Mouse (Mus musculus): ENCODE data around the gene Dhx57. TPM values are rescaled to one million over a fixed set of nuclear protein-coding genes. Genes with fewer than 3 reads are reported as not detected.

The Dhx57 gene
- polyA plus RNA-seq, 1 experiment: 12.3 TPM

GRCm38 (mm10) chr17:80206301-80206670, 84.0 kb downstream of the Dhx57 start:
- no peak for TF ChIP-seq POLR2A (IDR thresholded peaks at IDR 0.05; ENCODE audit: borderline replicate concordance, control insufficient read depth, low read depth, low read length)
- no peak for TF ChIP-seq CTCF (IDR thresholded peaks at IDR 0.05; ENCODE audit: control insufficient read depth, insufficient read depth, low read length)
- no peaks in the 10 kb centered on the region; the same call in 1 of the 2 replicates for H3K4me1 ChIP-seq (ENCODE audit: control insufficient read depth, insufficient read depth, low read length)
- peak overlapping the region; percentile 97 for H3K4me3 ChIP-seq (replicated peaks; ENCODE audit: control insufficient read depth, low read depth, low read length)
- peak overlapping the region; percentile 97 for H3K27ac ChIP-seq (ENCODE audit: control insufficient read depth, insufficient read depth, low read depth, low read length, poor library complexity)
- WGBS: 0% methylated on average over 34 of the region's 36 CpGs

GRCm38 (mm10) chr17:80205657-80206056, 84.6 kb downstream of the Dhx57 start:
- WGBS: 13% methylated on average over 5 of the region's 5 CpGs
- TF ChIP-seq CTCF (IDR thresholded peaks at IDR 0.05; ENCODE audit: control insufficient read depth, insufficient read depth, low read length) (no peak), POLR2A (IDR thresholded peaks at IDR 0.05; ENCODE audit: borderline replicate concordance, control insufficient read depth, low read depth, low read length) (no peak)
- no peaks in the 10 kb centered on the region; the same call in 1 of the 2 replicates for H3K4me1 ChIP-seq (ENCODE audit: control insufficient read depth, insufficient read depth, low read length)
- H3K27ac ChIP-seq (ENCODE audit: control insufficient read depth, insufficient read depth, low read depth, low read length, poor library complexity): no peak overlapping the region
- peak overlapping the region; percentile 97 for H3K4me3 ChIP-seq (replicated peaks; ENCODE audit: control insufficient read depth, low read depth, low read length)

- H3K4me1 ChIP-seq (ENCODE audit: control insufficient read depth, insufficient read depth, low read length): no peaks in the 10 kb centered on the region
- no peak overlapping the region for H3K4me3 ChIP-seq (replicated peaks; ENCODE audit: control insufficient read depth, low read depth, low read length)
- 94% methylated on average over 3 of the region's 3 CpGs for WGBS
- no peak for TF ChIP-seq POLR2A (IDR thresholded peaks at IDR 0.05; ENCODE audit: borderline replicate concordance, control insufficient read depth, low read depth, low read length)
- no peak for TF ChIP-seq CTCF (IDR thresholded peaks at IDR 0.05; ENCODE audit: control insufficient read depth, insufficient read depth, low read length)
- no peak overlapping the region for H3K27ac ChIP-seq (ENCODE audit: control insufficient read depth, insufficient read depth, low read depth, low read length, poor library complexity)
Observed at GRCm38 (mm10) chr17:80199160-80199778, 91.0 kb downstream of the Dhx57 start.

GRCm38 (mm10) chr17:80193075-80193474, 97.2 kb downstream of the Dhx57 start:
- 64% methylated on average over 5 of the region's 5 CpGs for WGBS
- H3K4me3 ChIP-seq (replicated peaks; ENCODE audit: control insufficient read depth, low read depth, low read length): no peak overlapping the region
- H3K27ac ChIP-seq (ENCODE audit: control insufficient read depth, insufficient read depth, low read depth, low read length, poor library complexity): no peak overlapping the region
- TF ChIP-seq CTCF (IDR thresholded peaks at IDR 0.05; ENCODE audit: control insufficient read depth, insufficient read depth, low read length) (no peak), POLR2A (IDR thresholded peaks at IDR 0.05; ENCODE audit: borderline replicate concordance, control insufficient read depth, low read depth, low read length) (no peak)
- no peaks in the 10 kb centered on the region for H3K4me1 ChIP-seq (ENCODE audit: control insufficient read depth, insufficient read depth, low read length)

Other genes with a start within 250 kb of the Dhx57 start
- gene Hnrnpll, start 228.1 kb downstream of the Dhx57 start, polyA plus RNA-seq (2011; ENCODE audit: insufficient read depth, insufficient read length, low replicate concordance, missing spikeins): 21.7 and 21.8 TPM in 2 replicates
- gene Galm, start 163.0 kb downstream of the Dhx57 start, polyA plus RNA-seq (2011; ENCODE audit: insufficient read depth, insufficient read length, low replicate concordance, missing spikeins): 0.56 and 5.2 TPM in 2 replicates
- gene Srsf7, start 83.2 kb downstream of the Dhx57 start, polyA plus RNA-seq (2011; ENCODE audit: insufficient read depth, insufficient read length, low replicate concordance, missing spikeins): 166 and 167 TPM in 2 replicates
- not detected in 2 replicates for gene Ttc39d, start 83.0 kb downstream of the Dhx57 start, polyA plus RNA-seq (2011; ENCODE audit: insufficient read depth, insufficient read length, low replicate concordance, missing spikeins)
- 7.8 and 10.4 TPM in 2 replicates for gene Gemin6, start 66.0 kb downstream of the Dhx57 start, polyA plus RNA-seq (2011; ENCODE audit: insufficient read depth, insufficient read length, low replicate concordance, missing spikeins)
- 5.6 and 6.4 TPM in 2 replicates for gene Morn2, start 273 bp downstream of the Dhx57 start, polyA plus RNA-seq (2011; ENCODE audit: insufficient read depth, insufficient read length, low replicate concordance, missing spikeins)
- not detected in 2 replicates for gene Arhgef33, start 16.9 kb upstream of the Dhx57 start, polyA plus RNA-seq (2011; ENCODE audit: insufficient read depth, insufficient read length, low replicate concordance, missing spikeins)
- gene Gm10190, start 83.1 kb upstream of the Dhx57 start, polyA plus RNA-seq (2011; ENCODE audit: insufficient read depth, insufficient read length, low replicate concordance, missing spikeins): not detected in 2 replicates
- 3.9 and 5.5 TPM in 2 replicates for gene Sos1, start 190.0 kb upstream of the Dhx57 start, polyA plus RNA-seq (2011; ENCODE audit: insufficient read depth, insufficient read length, low replicate concordance, missing spikeins)

All from bone marrow, adult 2 months (tissue).